In the genomic region with DNA sequence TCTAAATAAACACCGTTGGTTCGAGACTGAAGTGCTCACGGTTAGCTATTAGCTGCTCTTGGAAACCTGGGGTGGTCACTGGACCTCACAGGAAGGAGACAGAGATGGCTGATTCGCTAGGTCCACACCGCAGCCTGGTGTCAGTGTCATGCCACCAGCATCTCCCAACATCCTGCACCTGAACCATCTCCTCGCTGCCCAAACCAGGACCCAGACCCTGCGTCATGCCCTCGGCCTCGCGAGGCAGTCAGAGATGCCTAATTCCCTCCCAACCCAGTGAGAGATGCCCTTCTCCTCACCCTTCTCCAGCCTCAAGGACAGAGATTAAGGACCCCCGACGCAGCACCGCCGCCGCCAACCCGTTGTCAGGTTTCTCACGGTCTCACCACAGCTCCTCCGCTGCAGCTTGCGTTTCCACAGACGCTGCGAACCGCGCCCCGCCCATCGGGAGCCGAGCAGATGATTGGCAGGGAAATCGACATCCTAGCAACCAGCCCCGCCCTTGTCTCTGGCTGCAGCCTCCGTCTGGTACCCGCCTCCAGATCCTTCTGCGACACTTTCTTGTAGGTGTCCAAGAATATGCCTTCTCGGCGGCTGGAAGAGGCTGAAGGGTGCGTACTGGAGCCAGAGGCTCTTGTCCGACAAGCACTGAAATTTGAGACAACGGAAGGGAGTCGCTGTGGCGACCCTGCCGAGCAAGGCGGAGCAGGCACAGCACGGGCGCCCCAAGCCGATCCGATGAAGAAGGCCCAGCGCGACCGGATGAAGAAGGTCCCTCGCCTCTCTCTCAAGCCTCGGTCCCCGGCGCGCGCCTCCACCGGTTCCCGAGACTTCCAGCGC, we compare ENCODE assay signal across 7 mouse cellular contexts. TPM values are rescaled to one million over a fixed set of nuclear protein-coding genes. Genes with fewer than 3 reads are reported as not detected.
DNase-seq lines count a peak whose midpoint lies in the region; ATAC-seq lines count a peak whose summit lies in the region.

Gene Dzank1 (minus strand): TSS at position 434 of the 840 bp plus-strand sequence.
Gene Polr3f (plus strand): TSS at position 738 of the 840 bp plus-strand sequence.

- H3K27ac ChIP-seq in embryonic facial prominence, embryonic 12.5 days, result peak within 1 kb of the TSS; percentile 91
- peak within 1 kb of the TSS; percentile 43; the same call in 1 of the 2 replicates for H3K27ac ChIP-seq in limb, embryonic 11.5 days (replicated peaks; ENCODE audit: low read depth, low read length)
- H3K27ac ChIP-seq in midbrain, embryonic 14.5 days (replicated peaks; ENCODE audit: low read depth, low read length), result peak within 1 kb of the TSS; percentile 98

- peak; percentile 95 for DNase-seq in adrenal gland, postnatal 25 days
- DNase-seq in heart, adult 11 months, result peak; percentile 100
- peak; percentile 97 for DNase-seq in kidney, adult 18-20 months
- DNase-seq in limb, embryonic 11.5 days (ENCODE audit: low spot score), result peak; percentile 95
- peak; percentile 98 for DNase-seq in midbrain, embryonic 14.5 days
- peak; percentile 90 to 94 for DNase-seq in spleen, adult 18-20 months

- peak within 1 kb of the TSS; percentile 92 for H3K9ac ChIP-seq in embryonic facial prominence, embryonic 12.5 days
- peak within 1 kb of the TSS; percentile 83 for H3K9ac ChIP-seq in limb, embryonic 11.5 days (ENCODE audit: low read length)
- peak within 1 kb of the TSS; percentile 81 for H3K9ac ChIP-seq in midbrain, embryonic 14.5 days (replicated peaks; ENCODE audit: low read length)

- 1% methylated on average over 56 of the region's 56 CpGs for WGBS in embryonic facial prominence, embryonic 12.5 days
- 1% methylated on average over 50 of the region's 56 CpGs for WGBS in limb, embryonic 11.5 days
- WGBS in midbrain, embryonic 14.5 days, result under 1% methylated on average over 56 of the region's 56 CpGs

- H3K27me3 ChIP-seq in embryonic facial prominence, embryonic 12.5 days, result no peaks in the 10 kb centered on the region
- no peaks in the 10 kb centered on the region for H3K27me3 ChIP-seq in limb, embryonic 11.5 days (ENCODE audit: control insufficient read depth, insufficient read depth, low read length)
- H3K27me3 ChIP-seq in midbrain, embryonic 14.5 days (ENCODE audit: control insufficient read depth, insufficient read depth, low read length), result no peaks in the 10 kb centered on the region

- peaks cover 10% of the 10 kb centered on the region for H3K4me1 ChIP-seq in embryonic facial prominence, embryonic 12.5 days
- H3K4me1 ChIP-seq in limb, embryonic 11.5 days (ENCODE audit: control insufficient read depth, insufficient read depth, low read length), result peaks cover 4% of the 10 kb centered on the region; the same call in 1 of the 2 replicates
- H3K4me1 ChIP-seq in midbrain, embryonic 14.5 days (ENCODE audit: control insufficient read depth, insufficient read depth, low read length), result peaks cover 16% of the 10 kb centered on the region

- ATAC-seq in embryonic facial prominence, embryonic 12.5 days (ENCODE audit: insufficient number of reproducible peaks, insufficient read depth, low FRiP score, low TSS enrichment), result peak; percentile 98
- peak; percentile 99 for ATAC-seq in limb, embryonic 11.5 days (ENCODE audit: insufficient number of reproducible peaks, low FRiP score, low TSS enrichment, low read depth)
- peak; percentile 98 for ATAC-seq in midbrain, embryonic 14.5 days (ENCODE audit: low FRiP score, low TSS enrichment)

- H3K4me2 ChIP-seq in embryonic facial prominence, embryonic 12.5 days (replicated peaks), result peak within 1 kb of the TSS; percentile 80
- H3K4me2 ChIP-seq in limb, embryonic 11.5 days (ENCODE audit: low read depth, severe bottlenecking), result peak within 1 kb of the TSS; percentile 76
- H3K4me2 ChIP-seq in midbrain, embryonic 14.5 days (ENCODE audit: low read length), result peak within 1 kb of the TSS; percentile 91

- peak within 1 kb of the TSS; percentile 97 for H3K4me3 ChIP-seq in embryonic facial prominence, embryonic 12.5 days
- H3K4me3 ChIP-seq in limb, embryonic 11.5 days (ENCODE audit: low read depth, low read length), result peak within 1 kb of the TSS; percentile 77
- H3K4me3 ChIP-seq in midbrain, embryonic 14.5 days (replicated peaks; ENCODE audit: low read depth, low read length), result peak within 1 kb of the TSS; percentile 89

- H3K36me3 ChIP-seq in embryonic facial prominence, embryonic 12.5 days, result peaks cover 5% of the 10 kb centered on the region; the same call in 1 of the 2 replicates
- H3K36me3 ChIP-seq in limb, embryonic 11.5 days (ENCODE audit: control insufficient read depth, insufficient read depth, low read length), result peaks cover 2% of the 10 kb centered on the region; the same call in 1 of the 2 replicates
- H3K36me3 ChIP-seq in midbrain, embryonic 14.5 days (ENCODE audit: control insufficient read depth, insufficient read depth, low read length), result peaks cover 18% of the 10 kb centered on the region

- no peaks in the 10 kb centered on the region for H3K9me3 ChIP-seq in embryonic facial prominence, embryonic 12.5 days
- no peaks in the 10 kb centered on the region for H3K9me3 ChIP-seq in limb, embryonic 11.5 days (ENCODE audit: control insufficient read depth, low read length)
- H3K9me3 ChIP-seq in midbrain, embryonic 14.5 days (ENCODE audit: control insufficient read depth, low read length), result no peaks in the 10 kb centered on the region

RNA-seq across cellular contexts. Expression of gene Dzank1, which starts in this region (rescaled TPM):
- total RNA-seq in adrenal gland, postnatal 25 days (2021), result 1.8 and 5.0 TPM in 2 replicates
- polyA plus RNA-seq in embryonic facial prominence, embryonic 12.5 days (2016; fragmentation: Nextera tagmentation; extraction: Ambion mirVana), result 2.0 and 3.0 TPM in 2 replicates
- 1.0 and 2.7 TPM in 2 replicates for polyA plus RNA-seq in limb, embryonic 11.5 days (2014; fragmentation: Nextera tagmentation; extraction: Ambion mirVana)
- polyA plus RNA-seq in midbrain, embryonic 14.5 days (2014; fragmentation: Nextera tagmentation; extraction: Ambion mirVana), result 13.1 and 16.6 TPM in 2 replicates

RNA-seq across cellular contexts. Expression of gene Polr3f, which starts in this region (rescaled TPM):
- total RNA-seq in adrenal gland, postnatal 25 days (2021), result 19.4 and 23.8 TPM in 2 replicates
- 34.8 and 34.9 TPM in 2 replicates for polyA plus RNA-seq in embryonic facial prominence, embryonic 12.5 days (2016; fragmentation: Nextera tagmentation; extraction: Ambion mirVana)
- 32.2 and 33.9 TPM in 2 replicates for polyA plus RNA-seq in limb, embryonic 11.5 days (2014; fragmentation: Nextera tagmentation; extraction: Ambion mirVana)
- 25.6 and 31.7 TPM in 2 replicates for polyA plus RNA-seq in midbrain, embryonic 14.5 days (2014; fragmentation: Nextera tagmentation; extraction: Ambion mirVana)

Comparison
In these comparisons a context has a peak if more than half of its experiments do, and no peak if none do; other contexts are left out.
1. Peak in every context shown above with its lines: DNase-seq, ATAC-seq, H3K4me3 ChIP-seq and H3K27ac ChIP-seq.
2. H3K27ac ChIP-seq: peak in every context shown above with its lines; median percentile 98 in midbrain, embryonic 14.5 days; 91 in embryonic facial prominence, embryonic 12.5 days; 43 in limb, embryonic 11.5 days.